Comparison of ENCODE assay signal across 11 mouse cellular contexts in the genomic region with DNA sequence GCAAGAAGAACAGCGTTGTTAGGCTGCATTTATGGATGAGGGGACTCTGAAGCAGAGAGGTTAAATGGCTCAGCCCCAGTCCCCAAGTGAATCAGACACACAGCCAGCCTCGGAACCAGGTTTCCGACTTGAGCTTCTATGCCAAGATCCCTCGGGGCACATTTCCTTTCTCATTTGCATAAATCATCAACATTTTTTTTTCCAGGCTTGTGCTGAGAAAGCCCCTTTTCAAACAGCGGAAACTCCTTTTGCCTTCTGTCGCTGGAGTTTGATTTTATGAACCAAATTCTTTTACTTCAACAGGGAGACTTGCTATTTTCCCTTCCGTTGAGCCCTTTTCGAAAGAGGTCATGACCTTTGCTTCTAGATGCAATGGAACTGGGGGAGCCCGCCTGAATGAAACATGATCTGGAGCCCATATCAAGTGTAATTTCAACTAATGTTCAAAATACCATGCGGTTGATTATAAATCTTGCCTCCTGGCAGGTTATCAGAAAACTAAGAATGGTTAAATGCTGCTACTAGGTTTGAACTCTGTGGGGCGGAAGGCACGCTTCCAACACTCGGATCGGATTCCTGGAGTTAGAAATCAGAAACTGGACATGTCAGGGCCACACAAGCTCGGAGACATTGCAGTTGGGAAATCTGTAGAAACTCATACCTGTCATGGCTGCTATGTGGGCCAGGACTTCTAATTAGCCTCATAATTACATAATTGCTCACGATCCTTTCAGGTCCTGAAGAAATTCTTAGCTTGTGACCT. TPM values are rescaled to one million over a fixed set of nuclear protein-coding genes. Genes with fewer than 3 reads are reported as not detected.
DNase-seq lines count a peak whose midpoint lies in the region; ATAC-seq and TF ChIP-seq lines count a peak whose summit lies in the region.
"Had no signal": no experiment of that assay in that cellular context is flagged by ENCODE, and none has a peak within 500 bp of the region (broad histone marks: within the 10 kb centered on the region; RNA-seq: fewer than 3 reads in every experiment).

No protein-coding gene starts in this region.

- H3K9me3 ChIP-seq in kidney, embryonic 16.5 days (ENCODE audit: low read length) = no peaks in the 10 kb centered on the region
- no peaks in the 10 kb centered on the region for H3K9me3 ChIP-seq in forebrain, embryonic 12.5 days
- H3K9me3 ChIP-seq: intestine, embryonic 15.5 days; midbrain, embryonic 12.5 days had no signal

- no peak for TF ChIP-seq POLR2A in brain, embryonic 14.5 days (IDR thresholded peaks at IDR 0.05; ENCODE audit: borderline replicate concordance, extremely low read depth, insufficient read depth, insufficient read length, poor library complexity, severe bottlenecking)

- H3K9ac ChIP-seq in kidney, embryonic 16.5 days (replicated peaks; ENCODE audit: low read length) = no peak overlapping the region
- H3K9ac ChIP-seq in forebrain, embryonic 12.5 days = no peak overlapping the region
- H3K9ac ChIP-seq: intestine, embryonic 15.5 days; midbrain, embryonic 12.5 days had no signal

- no peak overlapping the region; the same call in 1 of the 2 replicates for H3K4me2 ChIP-seq in kidney, embryonic 16.5 days (replicated peaks; ENCODE audit: low read depth, low read length)
- no peak overlapping the region for H3K4me2 ChIP-seq in forebrain, embryonic 12.5 days
- H3K4me2 ChIP-seq: intestine, embryonic 15.5 days; midbrain, embryonic 12.5 days had no signal

- no peak for ATAC-seq in kidney, embryonic 16.5 days (ENCODE audit: low FRiP score, low TSS enrichment)
- no peak for ATAC-seq in forebrain, embryonic 12.5 days (ENCODE audit: low FRiP score)
- ATAC-seq: intestine, embryonic 15.5 days had no signal

- intact Hi-C loops in gastrocnemius, adult 2 months (cut with DNase I) = no loop called here

- DNase-seq in gastrocnemius, adult 2 months = peak; percentile 54
- DNase-seq in gastrocnemius, adult 8-10 months (ENCODE audit: low spot score in 2 of 2) = no peak
- peak; percentile 33 for DNase-seq in 3T3-L1 (ENCODE audit: low read depth, low spot score)
- DNase-seq in brain, embryonic 14.5 days (ENCODE audit: low read depth) = peak; percentile 67
- no peak for DNase-seq in layer of hippocampus, postnatal 25 days (ENCODE audit: extremely low spot score in 1 of 2, low spot score in 1 of 2)
- DNase-seq in frontal cortex, postnatal 14 days (ENCODE audit: low spot score in 2 of 2) = no peak
- DNase-seq: thymus, postnatal 36 days had no signal

- H3K36me3 ChIP-seq in kidney, embryonic 16.5 days (ENCODE audit: insufficient read depth, low read length) = no peaks in the 10 kb centered on the region
- no peaks in the 10 kb centered on the region for H3K36me3 ChIP-seq in forebrain, embryonic 12.5 days (replicated peaks)
- H3K36me3 ChIP-seq: intestine, embryonic 15.5 days; midbrain, embryonic 12.5 days had no signal

- 34% methylated on average over 16 of the region's 16 CpGs for WGBS in kidney, embryonic 16.5 days
- 53% methylated on average over 16 of the region's 16 CpGs for WGBS in forebrain, embryonic 12.5 days

- H3K4me3 ChIP-seq in gastrocnemius, adult 2 months = no peak overlapping the region
- no peak overlapping the region for H3K4me3 ChIP-seq in kidney, embryonic 16.5 days (ENCODE audit: low read length)
- H3K4me3 ChIP-seq in forebrain, embryonic 12.5 days (replicated peaks) = no peak overlapping the region
- H3K4me3 ChIP-seq: intestine, embryonic 15.5 days; midbrain, embryonic 12.5 days had no signal

- H3K27ac ChIP-seq in gastrocnemius, adult 2 months = no peak overlapping the region
- H3K27ac ChIP-seq in kidney, embryonic 16.5 days (ENCODE audit: low read length) = peak overlapping the region; percentile 58; the same call in 1 of the 2 replicates
- H3K27ac ChIP-seq in forebrain, embryonic 12.5 days = no peak overlapping the region
- H3K27ac ChIP-seq: intestine, embryonic 15.5 days; midbrain, embryonic 12.5 days had no signal

- H3K27me3 ChIP-seq in kidney, embryonic 16.5 days (ENCODE audit: insufficient read depth, low read length) = peaks cover 4% of the 10 kb centered on the region; the same call in 1 of the 2 replicates
- H3K27me3 ChIP-seq in forebrain, embryonic 12.5 days = 0 out of 2 replicates have a peak, but pooled peaks cover 5% of the 10 kb centered on the region
- H3K27me3 ChIP-seq: intestine, embryonic 15.5 days; midbrain, embryonic 12.5 days had no signal

- TF ChIP-seq CTCF in gastrocnemius, adult 2 months (IDR thresholded peaks at IDR 0.05) = no peak
- no peak for TF ChIP-seq CTCF in brain, embryonic 14.5 days (IDR thresholded peaks at IDR 0.05; ENCODE audit: borderline replicate concordance, extremely low read depth, insufficient read depth, insufficient read length)

- peaks cover 7% of the 10 kb centered on the region; the same call in 1 of the 2 replicates for H3K4me1 ChIP-seq in kidney, embryonic 16.5 days (ENCODE audit: insufficient read depth, low read length)
- no peaks in the 10 kb centered on the region for H3K4me1 ChIP-seq in forebrain, embryonic 12.5 days
- H3K4me1 ChIP-seq: intestine, embryonic 15.5 days had no signal

RNA-seq across cellular contexts. Expression of gene Bcor, which starts 15.2 kb away (rescaled TPM):
- total RNA-seq in gastrocnemius, adult 2 months (2021) = 10 to 100 TPM; 14.9 to 17.1 TPM
- 10 to 100 TPM; 13.2 to 17.4 (median 14.1) TPM for total RNA-seq in gastrocnemius, adult 8-10 months (2022)
- polyA plus RNA-seq in brain, embryonic 14.5 days (2012; rRNA removed) = 18.3 and 29.3 TPM in 2 replicates
- polyA plus RNA-seq in kidney, embryonic 16.5 days (2015; fragmentation: Nextera tagmentation; extraction: Ambion mirVana) = 16.7 and 19.9 TPM in 2 replicates
- 10 to 100 TPM; 17.1 to 17.6 TPM for total RNA-seq in layer of hippocampus, postnatal 25 days (2021)
- 23.1 and 23.5 TPM in 2 replicates for polyA plus RNA-seq in forebrain, embryonic 12.5 days (2016; fragmentation: Nextera tagmentation; extraction: Ambion mirVana)

Comparison
In these comparisons a context has a peak if more than half of its experiments do, and no peak if none do; other contexts are left out.
1. DNase-seq: peak in gastrocnemius, adult 2 months (single experiment), 3T3-L1 (single experiment) and brain, embryonic 14.5 days (single experiment); none in gastrocnemius, adult 8-10 months (0 of 2), layer of hippocampus, postnatal 25 days (0 of 2) and frontal cortex, postnatal 14 days (0 of 2).